Mouse (Mus musculus) small intestine, adult 2 months (tissue): ENCODE data around the gene BC005561.
A peak's percentile ranks its signal among the peaks of the same experiment; 100 is the strongest.

Experiments used
- CTCF ChIP-seq: fragments of 200-500 bp; IDR thresholded peaks from 2 replicates; pipeline ENCODE4 v1.5.1; 2012; ENCODE audit warnings: low read depth, mild to moderate bottlenecking, control low read depth, inconsistent platforms, low read length, moderate library complexity, mixed read lengths; ENCODE audit not compliant: insufficient replicate concordance, insufficient read length; ENCODE audit errors: extremely low read depth
- POLR2A ChIP-seq: fragments of 200-500 bp; IDR thresholded peaks from 2 replicates; pipeline ENCODE4 v1.6.1; 2012; ENCODE audit warnings: low read depth, mild to moderate bottlenecking, control low read depth, inconsistent platforms, low read length, moderate library complexity

GRCm38 (mm10) chr5:104458832-104459705 is 49.1 kb upstream of the BC005561 start, which contains the start of gene Pkd2:
- TF ChIP-seq CTCF, result no peak
- peak; percentile 64 for TF ChIP-seq POLR2A
